ENCODE assay signal across 36 mouse cellular contexts in the genomic region with DNA sequence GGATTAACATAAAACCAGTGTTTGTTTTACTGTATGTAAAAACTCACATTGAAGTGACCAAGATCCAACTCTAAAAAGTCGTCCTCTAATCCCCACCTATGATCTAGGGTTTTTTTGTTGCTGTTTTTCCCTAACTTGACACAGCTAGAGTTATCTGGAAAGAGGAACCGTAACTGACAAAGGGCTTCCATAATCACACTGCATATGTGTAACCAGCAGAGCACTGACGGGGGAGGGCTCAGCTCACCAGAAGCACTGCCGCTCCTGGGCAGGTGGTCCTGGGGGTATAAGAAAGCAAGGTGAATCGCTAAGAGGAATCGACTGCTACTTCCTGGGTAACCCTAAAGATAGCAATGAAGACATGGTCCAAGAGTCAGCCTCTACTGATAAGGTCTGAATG. TPM values are rescaled to one million over a fixed set of nuclear protein-coding genes. Genes with fewer than 3 reads are reported as not detected.
"Had no signal": no experiment of that assay in that cellular context is flagged by ENCODE, and none has a peak within 500 bp of the region (broad histone marks: within the 10 kb centered on the region; RNA-seq: fewer than 3 reads in every experiment).

No protein-coding gene starts in this region.

- H3K4me2 ChIP-seq: heart, embryonic 12.5 days; hindbrain, embryonic 12.5 days; hindbrain, embryonic 15.5 days; kidney, embryonic 15.5 days; limb, embryonic 12.5 days; liver, embryonic 11.5 days; liver, embryonic 13.5 days had no signal

- H3K27me3 ChIP-seq: heart, embryonic 12.5 days; hindbrain, embryonic 12.5 days; hindbrain, embryonic 15.5 days; kidney, embryonic 15.5 days; limb, embryonic 12.5 days; liver, embryonic 13.5 days had no signal

- H3K9ac ChIP-seq: heart, embryonic 12.5 days; hindbrain, embryonic 12.5 days; hindbrain, embryonic 15.5 days; kidney, embryonic 15.5 days; limb, embryonic 12.5 days; liver, embryonic 13.5 days had no signal

- H3K27ac ChIP-seq: gastrocnemius, adult 2 months; heart, embryonic 10.5 days; hindbrain, embryonic 10.5 days; hindbrain, embryonic 12.5 days; hindbrain, embryonic 15.5 days; hindbrain, postnatal 0 days; kidney, embryonic 15.5 days; kidney, postnatal 0 days; limb, embryonic 10.5 days; limb, embryonic 12.5 days; liver, embryonic 13.5 days had no signal

- ATAC-seq: hindbrain, postnatal 0 days had no signal

- H3K4me1 ChIP-seq: heart, embryonic 10.5 days; heart, embryonic 12.5 days; hindbrain, embryonic 10.5 days; hindbrain, embryonic 12.5 days; hindbrain, embryonic 15.5 days; kidney, embryonic 15.5 days; limb, embryonic 10.5 days; limb, embryonic 12.5 days; liver, embryonic 13.5 days had no signal

- DNase-seq: gastrocnemius, adult 2 months; gastrocnemius, postnatal 10 days; gastrocnemius, postnatal 25 days; heart, adult 18-20 months; heart, postnatal 10 days; heart, postnatal 4 days; kidney, adult 11 months; kidney, adult 2 months; kidney, adult 9 months; kidney, postnatal 14 days; kidney, postnatal 36 days; layer of hippocampus, adult 9-11 months; layer of hippocampus, postnatal 36 days; liver; liver, embryonic 13.5 days had no signal

- H3K4me3 ChIP-seq: gastrocnemius, adult 2 months; heart, embryonic 10.5 days; heart, embryonic 12.5 days; hindbrain, embryonic 10.5 days; hindbrain, embryonic 12.5 days; hindbrain, embryonic 15.5 days; kidney, embryonic 15.5 days; limb, embryonic 10.5 days; limb, embryonic 12.5 days; liver, embryonic 13.5 days had no signal

- H3K9me3 ChIP-seq: heart, embryonic 10.5 days; heart, embryonic 12.5 days; hindbrain, embryonic 10.5 days; hindbrain, embryonic 12.5 days; hindbrain, embryonic 15.5 days; kidney, embryonic 15.5 days; limb, embryonic 10.5 days; limb, embryonic 12.5 days; liver, embryonic 13.5 days had no signal

RNA-seq across cellular contexts. Expression of a gene that starts 29.5 kb away (rescaled TPM):
- total RNA-seq: gastrocnemius, adult 2 months; gastrocnemius, postnatal 10 days; gastrocnemius, postnatal 25 days; heart, adult 18-20 months; heart, adult 8-10 months; heart, postnatal 10 days; heart, postnatal 25 days; heart, postnatal 4 days; hindbrain, postnatal 0 days; layer of hippocampus, adult 18-20 months; layer of hippocampus, adult 8-10 months; layer of hippocampus, postnatal 14 days; layer of hippocampus, postnatal 36 days; left cerebral cortex, adult 18-20 months; left cerebral cortex, adult 8-10 months; left cerebral cortex, postnatal 10 days; left cerebral cortex, postnatal 36 days had no signal
- polyA plus RNA-seq: large intestine, adult 2 months had no signal
